Mouse (Mus musculus) ES-Bruce4 (cell line): Measurements from ENCODE around the gene Calr3.

Experiments used
- CTCF ChIP-seq: IDR thresholded peaks from one replicate; pipeline ENCODE4 v1.8.1; 2011; ENCODE audit warnings: low read depth, low read length
- POLR2A ChIP-seq: IDR thresholded peaks from one replicate; pipeline ENCODE4 v1.8.1; 2011; ENCODE audit warnings: low read length; ENCODE audit not compliant: insufficient read depth

DNA sequence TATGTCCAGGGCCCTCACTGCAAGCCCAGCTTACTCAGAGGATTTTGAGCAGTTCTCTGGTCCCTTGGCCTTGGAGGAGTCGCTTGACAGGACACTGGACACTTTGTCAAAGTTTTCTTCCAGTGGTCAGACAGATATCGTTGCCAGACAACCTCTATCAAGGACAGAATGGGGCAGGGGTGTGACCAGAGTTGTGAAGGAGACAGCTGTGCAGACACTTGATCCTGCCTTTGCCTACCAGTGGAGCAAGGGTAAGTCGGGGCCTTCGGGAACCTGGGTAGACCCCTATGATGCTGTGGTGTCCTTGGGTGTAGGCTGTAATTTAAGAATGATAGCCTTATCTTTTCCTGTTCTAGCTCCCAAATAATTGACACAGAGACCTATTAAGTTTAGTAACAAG lies 11.6 kb upstream of the Calr3 start:
- TF ChIP-seq CTCF (no peak), POLR2A (no peak)
